14 mouse cellular contexts compared by ENCODE assay signal in genomic region chr6:134292404-134292803, GRCm38 (mm10).
"Had no signal": no experiment of that assay in that cellular context is flagged by ENCODE, and none has a peak within 500 bp of the region (broad histone marks: within the 10 kb centered on the region; RNA-seq: fewer than 3 reads in every experiment).

No protein-coding gene starts in this region.

- H3K9ac ChIP-seq: liver, embryonic 12.5 days; liver, embryonic 14.5 days; lung, embryonic 15.5 days; midbrain, embryonic 12.5 days; midbrain, embryonic 15.5 days; neural tube, embryonic 12.5 days had no signal

- H3K4me2 ChIP-seq: liver, embryonic 12.5 days; lung, embryonic 15.5 days; midbrain, embryonic 12.5 days; midbrain, embryonic 15.5 days; neural tube, embryonic 12.5 days had no signal

- DNase-seq: lung, adult 18-20 months; lung, postnatal 14 days; lung, postnatal 36 days; right cerebral cortex, postnatal 14 days; thymus, adult 2 months; thymus, postnatal 36 days had no signal

- H3K27ac ChIP-seq: liver, embryonic 12.5 days; liver, embryonic 14.5 days; lung, embryonic 15.5 days; midbrain, embryonic 10.5 days; midbrain, embryonic 12.5 days; midbrain, embryonic 15.5 days; neural tube, embryonic 12.5 days had no signal

- H3K27me3 ChIP-seq: liver, embryonic 12.5 days; lung, embryonic 15.5 days; midbrain, embryonic 12.5 days; midbrain, embryonic 15.5 days; neural tube, embryonic 12.5 days had no signal

- H3K36me3 ChIP-seq: liver, embryonic 12.5 days; lung, embryonic 15.5 days; midbrain, embryonic 10.5 days; midbrain, embryonic 12.5 days; midbrain, embryonic 15.5 days; neural tube, embryonic 12.5 days had no signal

- H3K9me3 ChIP-seq: liver, embryonic 12.5 days; lung, embryonic 15.5 days; midbrain, embryonic 10.5 days; midbrain, embryonic 12.5 days; midbrain, embryonic 15.5 days; neural tube, embryonic 12.5 days had no signal

- H3K4me1 ChIP-seq: liver, embryonic 12.5 days; midbrain, embryonic 12.5 days; midbrain, embryonic 15.5 days; neural tube, embryonic 12.5 days had no signal

- H3K4me3 ChIP-seq: liver, embryonic 12.5 days; lung, embryonic 15.5 days; midbrain, embryonic 10.5 days; midbrain, embryonic 12.5 days; midbrain, embryonic 15.5 days; neural tube, embryonic 12.5 days had no signal

- ATAC-seq: liver, embryonic 12.5 days; lung, postnatal 0 days; midbrain, embryonic 15.5 days had no signal
